Mouse (Mus musculus): ENCODE results near the gene Lmntd1. TPM values are rescaled to one million over a fixed set of nuclear protein-coding genes. Genes with fewer than 3 reads are reported as not detected.

Lmntd1 gene
- total RNA-seq (2021) = 0.39 and 0.90 TPM in 2 replicates
- long read RNA-seq, partial matches to known transcripts = 0 of 1 reads
- long read RNA-seq, other reads (novel, unspliced or antisense) = 1 of 1 reads

DNA sequence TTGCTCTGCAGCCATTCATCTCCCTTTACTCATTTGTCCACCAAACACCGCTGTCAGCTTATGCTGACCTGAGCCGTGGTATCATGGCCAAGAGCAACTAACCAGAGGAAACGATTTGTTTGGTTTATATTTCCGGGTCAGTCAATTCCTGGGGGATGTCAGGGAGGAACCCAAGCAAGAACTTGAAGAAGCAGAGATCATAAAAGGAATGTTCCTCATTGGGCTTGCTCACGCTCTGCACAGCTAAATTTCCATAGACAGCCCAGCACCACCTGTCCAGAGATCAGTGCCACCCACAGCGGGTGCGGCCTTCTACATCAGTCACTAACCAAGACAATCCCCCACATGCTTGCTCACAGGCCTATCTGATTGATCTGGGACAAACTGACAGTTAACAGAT is at the start of gene Lmntd1:
TSS of gene Lmntd1 (minus strand) at position 101 of the 400 bp plus-strand sequence.
- DNase-seq = no peak

DNA sequence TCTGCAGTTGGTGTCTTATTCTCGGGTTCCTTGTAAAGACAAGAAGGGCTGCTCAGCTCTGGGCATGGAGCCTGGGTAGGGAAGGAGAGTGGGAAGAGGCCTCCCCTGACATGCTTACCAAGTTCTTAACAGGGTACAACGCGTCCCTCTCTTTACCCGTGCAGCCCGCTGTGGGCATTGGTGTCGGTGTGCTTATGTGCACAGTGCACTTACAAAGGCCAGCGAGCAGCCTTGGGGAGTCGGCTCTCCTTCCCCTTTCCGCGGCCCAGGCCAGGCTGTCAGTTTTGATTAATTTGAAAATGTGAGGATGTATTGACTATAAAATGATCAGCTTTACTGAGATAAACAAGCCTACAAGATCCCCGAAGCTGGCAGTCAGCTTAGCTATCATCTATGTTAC is 46.8 kb upstream of the Lmntd1 start:
- no peak for DNase-seq

- no peak for DNase-seq
Measured at GRCm38 (mm10) chr6:145659116-145659515, 45.0 kb upstream of the Lmntd1 start.

DNA sequence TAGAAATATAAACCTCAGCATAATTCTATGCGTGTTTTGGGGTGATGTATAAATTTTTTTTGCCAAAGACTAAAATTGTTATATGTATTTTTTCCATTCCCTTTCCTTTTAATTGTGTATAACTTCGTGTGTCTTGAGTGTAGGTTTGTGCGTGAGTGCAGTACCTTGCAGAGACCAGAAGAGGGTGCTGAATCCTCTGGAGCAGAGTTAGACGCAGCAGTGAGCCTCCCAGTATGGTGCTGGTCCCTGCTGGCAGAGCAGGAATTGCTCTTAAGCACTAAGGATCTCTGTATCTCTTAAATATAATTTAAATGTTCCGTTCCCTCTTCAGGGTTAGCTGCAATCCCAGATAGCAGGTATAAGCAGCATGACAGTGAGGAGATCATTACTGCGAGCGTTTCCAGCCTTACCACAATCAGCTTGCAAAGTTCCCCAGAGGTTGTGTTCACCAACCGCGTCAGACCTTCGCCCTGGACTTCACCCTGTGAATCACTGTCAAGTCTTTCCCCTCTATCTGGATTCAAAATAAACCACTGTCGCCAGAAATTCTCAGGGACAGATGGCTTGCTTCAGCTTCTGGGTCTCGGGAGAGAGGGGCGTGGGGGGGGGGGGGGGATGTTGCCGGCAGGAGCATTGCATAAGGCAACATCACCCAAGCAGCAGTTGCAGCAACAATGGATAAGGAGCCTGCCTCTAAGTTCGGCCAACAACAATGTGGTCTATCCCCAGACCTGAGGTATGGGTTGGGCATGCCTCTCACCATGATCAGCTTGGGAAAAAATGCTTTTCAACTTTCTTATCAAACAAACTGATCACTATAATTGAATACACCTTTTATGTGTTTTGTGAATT is 42.8 kb upstream of the Lmntd1 start:
- no peak for DNase-seq

- DNase-seq = no peak
Measured at GRCm38 (mm10) chr6:145655678-145656077, 41.6 kb upstream of the Lmntd1 start.

- no peak for DNase-seq
Measured at GRCm38 (mm10) chr6:145654062-145654836, 40.1 kb upstream of the Lmntd1 start.

DNA sequence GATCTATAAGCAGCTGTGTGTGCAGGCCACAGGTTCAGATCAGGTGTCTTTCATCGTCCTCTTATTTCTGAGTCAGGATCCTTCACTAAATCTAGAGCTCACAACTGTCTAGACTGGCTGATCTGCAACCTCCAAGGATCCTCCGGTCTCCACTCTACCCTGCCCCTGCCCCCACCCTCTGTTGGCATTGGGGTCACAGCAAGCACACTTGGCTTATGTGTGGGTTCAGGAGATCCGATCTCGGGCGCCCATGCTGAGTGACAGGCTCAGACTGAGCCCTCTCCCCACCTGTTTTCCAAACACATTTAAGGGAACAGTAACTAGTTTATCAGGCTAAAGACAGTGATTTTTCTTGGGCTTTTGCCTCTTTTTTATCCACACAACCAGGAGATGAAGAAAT is 39.5 kb upstream of the Lmntd1 start:
- no peak for DNase-seq

- DNase-seq = no peak
Measured at GRCm38 (mm10) chr6:145652986-145653385, 38.9 kb upstream of the Lmntd1 start.

- no peak for DNase-seq
Measured at GRCm38 (mm10) chr6:145651976-145652375, 37.9 kb upstream of the Lmntd1 start.

GRCm38 (mm10) chr6:145640971-145641506 is 26.9 kb upstream of the Lmntd1 start:
- no peak for DNase-seq

- peak; percentile 63 for DNase-seq
Measured at GRCm38 (mm10) chr6:145638248-145638647, 24.1 kb upstream of the Lmntd1 start.

GRCm38 (mm10) chr6:145636682-145637081 is 22.6 kb upstream of the Lmntd1 start:
- no peak for DNase-seq

- DNase-seq = no peak
Measured at GRCm38 (mm10) chr6:145634454-145634853, 20.3 kb upstream of the Lmntd1 start.

GRCm38 (mm10) chr6:145630269-145630668 is 16.1 kb upstream of the Lmntd1 start:
- no peak for DNase-seq

- DNase-seq = no peak
Measured at GRCm38 (mm10) chr6:145623141-145623540, 9.0 kb upstream of the Lmntd1 start.

DNA sequence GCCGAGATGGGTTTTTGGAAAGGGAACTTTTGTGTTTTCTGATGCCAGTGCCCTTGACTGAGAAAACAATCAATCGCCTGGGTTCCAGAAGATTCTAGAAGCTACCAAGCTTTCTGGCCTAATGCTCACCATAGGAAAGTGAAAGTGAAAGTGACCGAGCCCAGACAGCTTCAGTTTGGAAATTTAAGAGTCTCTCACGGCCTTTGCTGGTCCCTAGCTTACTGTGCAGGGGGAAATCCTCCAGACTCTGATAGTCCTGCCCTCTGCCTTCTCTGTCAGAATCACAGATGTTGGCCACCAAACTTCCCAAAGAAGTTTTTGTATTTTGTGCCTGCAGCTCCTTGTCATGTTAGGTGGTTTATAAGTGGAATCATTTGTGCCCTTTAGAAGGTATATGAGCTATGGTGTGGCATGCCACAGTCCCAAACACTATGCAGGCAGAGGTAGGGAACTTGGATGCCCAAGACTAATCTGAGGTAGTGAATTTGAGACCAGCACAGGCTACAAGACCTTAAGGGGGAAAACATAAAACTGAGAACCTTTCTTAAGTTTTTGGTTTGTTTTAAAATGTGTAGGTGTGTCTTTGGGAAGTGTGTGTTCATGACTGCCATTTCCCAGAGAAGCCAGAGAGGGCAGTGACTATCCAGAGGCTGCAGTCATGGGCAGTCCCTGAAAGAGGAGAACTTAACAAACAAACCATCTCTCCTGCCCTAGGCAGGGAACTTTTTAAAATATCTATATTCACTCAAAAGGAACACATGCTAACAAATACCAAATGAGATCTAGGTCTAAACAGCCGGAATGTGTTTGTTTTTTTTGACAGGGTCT is 2.5 kb upstream of the Lmntd1 start:
- no peak for DNase-seq

DNA sequence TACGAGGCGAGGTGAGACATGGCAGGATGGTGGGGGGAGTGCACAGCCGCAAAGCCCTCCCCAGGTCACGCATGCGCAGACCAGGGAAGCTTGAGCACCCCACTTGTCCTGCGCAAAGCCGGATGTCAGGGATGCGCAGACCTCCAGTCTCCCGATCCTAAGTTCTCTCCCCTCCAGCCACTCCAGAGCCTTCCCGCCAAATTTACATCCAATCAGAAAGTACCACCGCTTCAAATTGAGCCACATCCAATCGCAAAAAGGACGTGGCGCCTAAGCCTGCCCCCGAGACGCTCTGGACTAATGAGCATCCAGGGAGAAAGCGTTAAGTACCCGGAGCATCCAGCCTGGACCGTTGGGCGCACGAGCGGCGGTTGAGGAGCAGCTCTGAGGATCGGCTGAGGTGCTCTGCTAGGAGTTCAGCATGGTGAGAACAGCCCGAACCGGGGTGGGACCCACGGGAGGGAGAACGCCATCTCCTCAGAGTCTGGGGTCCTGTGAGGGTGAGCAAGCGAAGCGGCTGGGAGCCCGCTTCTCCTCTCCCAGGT is 1.6 kb upstream of the Lmntd1 start, which contains the start of gene Tuba3b:
TSS of gene Tuba3b (plus strand) at position 92 of the 545 bp plus-strand sequence.
- DNase-seq = no peak

- DNase-seq = no peak
Measured at GRCm38 (mm10) chr6:145612611-145613010, 1.5 kb downstream of the Lmntd1 start.

DNA sequence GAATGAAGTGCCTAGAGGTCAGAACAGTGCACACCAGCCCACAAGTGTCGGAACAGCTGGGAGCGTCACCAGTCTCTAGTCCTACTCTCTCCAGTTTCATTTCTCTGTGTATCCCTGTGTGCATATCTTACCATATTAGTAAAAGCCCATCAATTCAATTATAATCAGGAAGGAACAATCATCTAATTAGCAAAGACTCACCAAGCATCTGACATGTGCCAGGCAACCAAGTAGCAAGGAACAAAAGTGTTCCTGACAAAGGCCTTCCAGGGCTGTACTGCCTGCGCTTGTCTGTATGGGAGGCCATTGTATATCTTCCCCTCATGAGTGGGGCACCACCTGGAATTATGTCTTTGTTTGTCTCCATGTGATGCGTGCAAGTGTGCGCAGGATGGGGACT is 3.2 kb downstream of the Lmntd1 start:
- DNase-seq = no peak

GRCm38 (mm10) chr6:145608693-145609092 is 5.4 kb downstream of the Lmntd1 start:
- DNase-seq = no peak

DNA sequence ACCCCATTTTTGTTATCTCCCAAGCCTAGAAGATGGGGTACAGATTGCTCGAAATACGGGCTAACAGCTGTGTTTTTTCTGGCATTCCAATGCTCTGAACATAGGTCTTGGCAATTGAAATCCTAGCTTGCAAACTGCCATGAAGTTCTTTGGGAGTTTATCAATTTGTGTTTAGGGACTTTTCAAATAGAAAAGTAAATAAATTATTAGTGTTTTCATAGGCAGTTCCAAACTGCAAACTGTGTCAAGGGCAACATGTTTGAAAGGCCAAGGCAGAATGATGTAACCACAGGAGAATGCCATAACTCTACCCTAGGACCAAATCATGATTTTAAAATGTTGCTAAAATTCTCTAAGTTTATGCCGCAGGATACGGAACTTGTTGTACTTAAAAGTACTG is 6.4 kb downstream of the Lmntd1 start:
- no peak for DNase-seq

GRCm38 (mm10) chr6:145605203-145605602 is 8.9 kb downstream of the Lmntd1 start:
- DNase-seq = no peak

Measured in adrenal gland, postnatal 25 days (tissue).